Mouse (Mus musculus): ENCODE data around the gene Dcdc2c. TPM values are rescaled to one million over a fixed set of nuclear protein-coding genes. Genes with fewer than 3 reads are reported as not detected.

The Dcdc2c gene
- total RNA-seq (2021): not detected
- long read RNA-seq, experiment 1: 0 reads
- long read RNA-seq, experiment 2: 0 reads

DNA sequence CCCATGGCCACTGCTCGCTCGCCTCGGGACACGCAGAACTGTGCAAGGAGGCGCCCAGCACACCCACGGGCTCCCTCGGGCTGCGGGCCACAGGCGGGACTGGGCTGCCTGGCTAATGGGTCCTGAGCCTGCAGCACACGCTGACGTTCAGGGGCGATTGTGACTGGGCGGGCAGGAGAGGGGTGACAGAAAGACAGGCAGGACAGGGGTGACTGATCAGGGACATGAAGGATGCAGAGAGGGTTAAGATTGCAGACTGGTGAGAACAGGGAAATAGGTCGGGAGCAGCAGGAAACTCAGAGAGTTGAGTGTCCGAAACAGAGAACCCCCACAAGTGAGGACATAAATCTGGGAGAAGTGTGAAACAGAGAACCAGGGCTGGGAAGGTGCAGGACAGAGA is at the start of gene Dcdc2c:
Dcdc2c (minus strand) TSS at position 101 of the 400 bp plus-strand sequence.
- no peak for DNase-seq

DNA sequence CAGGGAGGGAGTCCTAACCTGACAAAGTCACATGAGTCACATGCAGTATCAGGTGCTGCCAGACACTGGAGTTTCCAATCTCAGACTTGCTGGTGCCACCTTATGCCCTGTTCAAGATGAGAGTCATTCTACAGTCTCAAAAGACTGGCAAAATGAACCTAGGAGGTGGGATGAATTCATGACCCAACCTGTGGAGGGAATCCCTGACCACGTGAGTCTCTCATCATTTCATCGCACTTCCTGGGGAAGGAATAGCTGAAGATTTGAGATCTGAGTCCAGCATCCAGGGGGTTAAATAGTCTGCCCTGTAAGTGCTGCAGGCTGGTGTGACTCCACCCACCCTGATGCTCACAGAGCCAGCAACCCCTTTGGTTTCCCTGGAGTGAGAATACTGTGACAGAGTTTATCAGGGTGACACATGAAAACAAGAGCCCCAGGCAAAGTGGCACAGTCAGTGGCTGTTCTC is 46.4 kb upstream of the Dcdc2c start:
- DNase-seq: no peak

DNA sequence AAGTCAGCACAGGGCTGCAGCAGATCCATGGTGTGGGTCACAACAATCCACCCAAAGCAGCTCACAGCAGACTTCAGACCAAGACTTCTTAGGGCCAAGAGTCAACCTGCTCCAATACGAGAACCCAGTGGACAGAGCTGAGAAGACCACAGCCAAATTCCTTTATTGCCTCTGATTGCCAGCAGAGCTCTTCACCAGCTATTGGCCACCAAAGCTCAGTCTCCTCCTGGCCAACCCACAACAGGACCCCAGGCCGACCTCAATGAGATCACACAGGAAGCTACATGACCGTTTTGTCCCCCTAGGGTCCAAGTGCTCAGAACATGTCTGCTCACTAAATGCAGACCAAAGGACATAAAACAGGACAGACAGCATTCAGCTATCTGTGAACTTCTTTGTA is 45.9 kb upstream of the Dcdc2c start:
- no peak for DNase-seq

- DNase-seq: no peak
These were observed 45.5 kb upstream of the Dcdc2c start for GRCm38 (mm10) chr12:28597699-28598098.

- DNase-seq: no peak
These were observed 44.7 kb upstream of the Dcdc2c start for GRCm38 (mm10) chr12:28596851-28597250.

GRCm38 (mm10) chr12:28590428-28590827 is 38.2 kb upstream of the Dcdc2c start:
- no peak for DNase-seq

GRCm38 (mm10) chr12:28589090-28589868 is 37.1 kb upstream of the Dcdc2c start:
- peak; percentile 87 to 90 for DNase-seq

DNA sequence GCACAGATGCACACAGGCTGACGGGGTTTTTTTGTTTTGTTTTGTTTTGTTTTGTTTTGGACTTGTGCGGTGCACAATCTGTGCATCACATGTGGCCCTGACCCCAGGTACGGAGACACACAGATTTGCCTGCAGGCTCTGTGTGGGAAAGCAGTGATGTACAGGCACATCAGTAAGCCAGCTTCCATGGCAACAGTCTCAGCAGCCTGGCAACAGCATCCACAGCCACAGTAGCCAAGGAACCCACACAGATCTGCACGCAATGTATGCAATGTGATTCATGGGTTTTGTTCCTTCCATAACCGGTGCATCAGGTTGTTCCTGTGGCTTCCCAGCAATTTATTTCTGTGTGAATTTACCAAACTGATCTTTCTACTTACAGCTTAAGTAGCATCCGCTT is 35.8 kb upstream of the Dcdc2c start:
- no peak for DNase-seq

DNA sequence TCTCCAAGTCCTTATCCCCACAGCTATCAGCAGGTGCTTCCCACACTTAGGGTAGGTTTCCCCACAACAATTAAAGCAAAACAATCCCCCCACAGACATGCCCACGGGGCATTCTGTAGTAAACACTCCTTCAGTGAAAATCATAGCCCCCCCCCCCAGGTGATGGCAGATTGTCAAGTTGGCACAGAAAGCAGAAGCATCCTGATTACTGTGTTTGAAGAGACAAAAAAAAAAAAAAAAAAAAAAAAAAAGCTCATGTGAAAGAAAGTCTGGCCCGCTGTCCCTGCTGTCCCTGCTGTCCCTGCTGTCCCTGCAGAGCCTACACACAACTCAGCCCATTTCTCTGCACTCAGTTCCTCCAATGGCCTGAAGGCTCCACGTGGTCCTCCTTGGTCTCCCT is 31.8 kb upstream of the Dcdc2c start:
- DNase-seq: no peak

- DNase-seq: no peak
These were observed 30.2 kb upstream of the Dcdc2c start, which contains the start of gene Allc for GRCm38 (mm10) chr12:28582423-28582822. Gene Allc (minus strand): TSS chr12:28582523.

GRCm38 (mm10) chr12:28579132-28579531 is 26.9 kb upstream of the Dcdc2c start:
- DNase-seq: no peak

- DNase-seq: no peak
These were observed 25.9 kb upstream of the Dcdc2c start for GRCm38 (mm10) chr12:28578147-28578546.

- no peak for DNase-seq
These were observed 23.3 kb upstream of the Dcdc2c start for GRCm38 (mm10) chr12:28575366-28576070.

DNA sequence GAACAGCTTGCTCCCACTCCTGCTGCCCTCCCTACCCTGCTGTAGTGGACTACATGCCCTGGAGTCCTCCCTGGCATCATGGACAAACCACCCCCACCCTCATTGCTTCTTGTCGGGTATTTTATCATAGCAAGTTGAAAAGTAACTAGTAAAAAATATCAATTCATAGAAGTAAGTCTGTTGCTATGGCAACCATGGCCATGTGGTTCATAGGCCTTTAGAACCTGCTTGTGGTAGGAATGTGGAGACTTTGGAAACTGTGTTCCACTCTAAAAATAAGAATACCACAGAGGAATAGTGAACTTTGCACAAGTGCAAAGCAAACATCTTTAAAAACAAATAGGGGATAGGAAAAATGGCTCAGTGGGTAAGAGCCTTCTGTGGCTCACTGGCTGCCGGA is 20.0 kb upstream of the Dcdc2c start:
- DNase-seq: no peak

- DNase-seq: no peak
These were observed 424 bp downstream of the Dcdc2c start for GRCm38 (mm10) chr12:28551775-28552174.

GRCm38 (mm10) chr12:28548887-28549286 is 3.3 kb downstream of the Dcdc2c start:
- peak in 1 of 2 experiments; percentile 14 for DNase-seq

GRCm38 (mm10) chr12:28514264-28514775 is 37.9 kb downstream of the Dcdc2c start:
- DNase-seq: no peak

DNA sequence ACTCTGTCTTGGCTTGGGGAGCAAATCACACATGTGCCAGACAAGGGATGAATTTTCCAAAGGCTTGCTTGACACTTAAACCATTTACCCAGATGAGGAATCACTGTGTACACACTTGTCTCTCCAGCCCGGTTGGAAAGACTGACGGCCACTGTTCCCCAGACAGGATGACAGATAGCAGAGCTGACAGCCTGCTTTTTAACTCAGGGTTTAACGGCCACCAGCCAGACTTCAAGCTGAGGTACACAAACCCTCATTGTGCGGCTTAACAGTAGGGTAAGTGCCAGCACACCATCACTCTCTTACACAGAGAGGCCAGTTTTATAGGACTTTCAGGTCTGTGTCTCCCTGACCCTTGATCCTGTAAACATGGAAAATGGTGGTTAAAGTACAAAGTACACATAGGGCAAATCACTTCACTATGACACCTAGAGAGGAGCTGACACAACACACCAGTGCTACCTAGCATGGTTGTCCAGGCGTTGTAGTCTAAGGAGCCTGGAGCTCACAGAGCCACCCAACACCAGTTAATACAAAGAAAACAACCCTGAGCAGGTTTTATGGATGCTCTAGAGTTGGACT is 42.4 kb downstream of the Dcdc2c start:
- no peak for DNase-seq

DNA sequence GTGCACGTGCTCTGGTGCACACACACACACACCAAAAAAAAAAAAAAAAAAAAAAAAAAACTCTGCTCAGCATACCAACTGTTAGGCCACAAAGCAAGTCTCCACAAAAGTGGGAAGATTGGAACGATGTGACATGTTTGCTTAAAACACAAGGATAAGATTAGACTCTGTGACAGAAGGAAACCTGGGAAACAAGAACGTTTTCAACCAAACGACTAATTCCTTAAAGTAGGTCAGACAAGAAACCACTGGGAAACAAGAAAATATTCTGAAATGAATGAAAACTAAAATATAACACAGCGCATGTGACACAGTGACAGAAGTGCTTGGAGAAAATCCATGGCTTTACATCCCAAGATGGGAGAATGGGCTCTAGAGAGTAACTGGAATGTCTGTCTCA is 57.9 kb downstream of the Dcdc2c start:
- no peak for DNase-seq

DNA sequence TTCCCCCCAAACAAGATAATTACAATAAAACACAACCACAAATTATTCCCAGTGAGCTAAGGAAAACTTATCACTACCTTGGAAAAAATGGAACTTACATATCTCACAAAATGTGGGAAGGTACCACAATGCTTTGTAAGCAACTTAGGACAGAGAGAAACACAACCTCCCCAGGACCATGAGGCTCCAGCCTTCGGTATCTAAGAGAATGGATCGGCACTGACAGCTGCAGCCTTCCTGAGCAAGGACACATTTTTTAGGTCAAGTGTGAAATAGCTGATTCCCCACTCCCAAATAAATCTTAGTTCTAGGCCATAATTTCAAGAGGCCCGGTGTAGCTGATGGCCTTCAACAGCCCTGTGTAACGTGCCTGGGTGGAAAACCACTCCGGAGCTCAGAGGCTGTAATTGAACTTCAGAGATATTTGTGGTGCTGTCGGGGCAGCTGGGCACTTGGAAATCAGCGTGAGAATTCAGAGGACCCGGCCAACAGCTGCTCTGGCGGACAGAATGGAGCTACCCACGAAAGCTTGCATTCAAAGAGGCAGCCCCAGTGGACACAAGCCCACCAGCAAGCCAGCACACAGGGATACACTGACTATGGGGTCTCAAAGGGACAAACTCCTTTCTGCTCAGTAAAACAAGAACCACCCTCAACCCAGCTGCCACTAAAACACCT is 69.6 kb downstream of the Dcdc2c start:
- no peak for DNase-seq

- no peak for DNase-seq
These were observed 91.2 kb downstream of the Dcdc2c start for GRCm38 (mm10) chr12:28460951-28461431.

DNA sequence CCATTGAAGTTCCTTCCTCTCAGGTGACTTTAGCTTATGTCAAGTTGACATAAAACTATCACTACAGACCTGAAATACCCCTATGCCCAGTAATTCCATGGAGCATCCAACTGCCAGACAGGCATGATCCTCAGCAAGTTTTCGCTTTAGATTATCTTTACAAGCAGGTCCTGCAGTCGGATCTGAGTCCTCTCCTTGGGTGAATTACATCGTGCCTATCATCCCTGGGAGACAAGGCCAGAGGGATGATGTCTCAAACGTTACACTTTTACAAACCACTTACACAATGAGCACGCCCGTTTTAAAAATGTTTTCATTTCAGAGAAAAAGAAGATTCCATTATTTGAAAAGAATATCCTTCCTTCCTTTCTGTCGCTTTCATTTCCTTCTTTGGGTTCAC is 91.7 kb downstream of the Dcdc2c start:
- no peak for DNase-seq
